Mouse (Mus musculus) heart, postnatal 36 days (tissue): ENCODE measurements around the gene Kmt2d. TPM values are rescaled to one million over a fixed set of nuclear protein-coding genes. Genes with fewer than 3 reads are reported as not detected.

ENCODE experiments used
- DNase-seq, 2 experiments: peaks; one replicate each; pipeline ENCODE4 v3.0.0; 2021 to 2022
- intact Hi-C: fragments of 180-260 bp; cut with DNase I; formaldehyde crosslinking; loops from one replicate; pipeline ENCODE4 v1.15.1; 2025
- total RNA-seq, 2 experiments: library from RNA; stranded (reverse); gene quantifications; 2 replicates each; pipeline ENCODE4 v1.2.3; 2021

Kmt2d gene
- total RNA-seq, 2 experiments from 2014 or later = 56.9 to 60.3 TPM

- intact Hi-C loops = no loop called here
- DNase-seq = no peak
Observed at GRCm38 (mm10) chr15:98806071-98806808, 64.8 kb downstream of the Kmt2d start.

GRCm38 (mm10) chr15:98805324-98806040 lies 65.5 kb downstream of the Kmt2d start:
- intact Hi-C loops = no loop called here
- DNase-seq = peak; percentile 70 to 75

GRCm38 (mm10) chr15:98804054-98804453 lies 67.0 kb downstream of the Kmt2d start:
- intact Hi-C loops = no loop called here
- DNase-seq = peak; percentile 82 to 89

DNA sequence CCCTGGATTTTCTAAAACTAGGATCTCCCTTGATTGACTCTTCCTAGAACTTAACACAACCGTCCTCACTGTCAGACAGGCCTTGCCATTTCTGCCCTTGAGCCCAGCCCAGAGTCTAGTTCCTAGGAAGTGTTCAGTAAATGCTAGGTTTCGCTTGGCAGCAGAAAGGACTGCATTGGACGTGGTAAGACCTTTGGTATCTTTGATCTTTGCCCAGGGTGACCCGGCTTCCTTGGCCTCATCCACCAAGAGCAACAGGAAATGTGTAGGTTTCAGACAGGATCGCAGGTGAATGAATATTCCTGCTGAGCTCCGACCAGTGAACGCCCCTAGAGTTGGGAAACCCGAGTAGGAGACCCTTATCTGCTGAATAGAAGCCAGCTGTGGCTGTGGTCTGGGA lies 68.1 kb downstream of the Kmt2d start:
- intact Hi-C loops = no loop called here
- no peak for DNase-seq

- peak; percentile 78 to 89 for DNase-seq
- intact Hi-C loops = loop anchor here (2.0 kb wide), 1 partner anchor 135 kb away; no protein-coding TSS in a partner anchor
Observed at GRCm38 (mm10) chr15:98799396-98799795, 71.6 kb downstream of the Kmt2d start.

DNA sequence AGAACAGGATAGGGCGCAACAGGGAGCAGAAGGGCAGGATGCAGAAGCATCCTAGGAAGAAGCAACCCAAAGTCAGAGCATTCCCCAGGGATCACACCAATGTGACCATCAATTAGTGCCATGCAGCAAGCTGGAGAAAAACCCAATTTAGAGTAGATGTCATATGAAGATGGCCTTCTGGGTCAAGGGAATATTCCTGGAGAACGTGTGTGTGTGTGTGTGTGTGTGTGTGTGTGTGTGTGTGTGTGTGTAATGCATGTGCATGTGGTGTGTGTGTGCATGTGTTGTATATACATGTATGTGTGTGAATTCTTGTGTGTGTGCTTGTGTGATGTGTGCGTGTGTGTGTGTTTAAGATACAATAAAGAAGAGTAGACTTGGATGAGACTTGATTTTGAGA lies 72.1 kb downstream of the Kmt2d start:
- intact Hi-C loops = loop anchor here (2.0 kb wide), 1 partner anchor 134 kb away; no protein-coding TSS in a partner anchor
- no peak for DNase-seq

DNA sequence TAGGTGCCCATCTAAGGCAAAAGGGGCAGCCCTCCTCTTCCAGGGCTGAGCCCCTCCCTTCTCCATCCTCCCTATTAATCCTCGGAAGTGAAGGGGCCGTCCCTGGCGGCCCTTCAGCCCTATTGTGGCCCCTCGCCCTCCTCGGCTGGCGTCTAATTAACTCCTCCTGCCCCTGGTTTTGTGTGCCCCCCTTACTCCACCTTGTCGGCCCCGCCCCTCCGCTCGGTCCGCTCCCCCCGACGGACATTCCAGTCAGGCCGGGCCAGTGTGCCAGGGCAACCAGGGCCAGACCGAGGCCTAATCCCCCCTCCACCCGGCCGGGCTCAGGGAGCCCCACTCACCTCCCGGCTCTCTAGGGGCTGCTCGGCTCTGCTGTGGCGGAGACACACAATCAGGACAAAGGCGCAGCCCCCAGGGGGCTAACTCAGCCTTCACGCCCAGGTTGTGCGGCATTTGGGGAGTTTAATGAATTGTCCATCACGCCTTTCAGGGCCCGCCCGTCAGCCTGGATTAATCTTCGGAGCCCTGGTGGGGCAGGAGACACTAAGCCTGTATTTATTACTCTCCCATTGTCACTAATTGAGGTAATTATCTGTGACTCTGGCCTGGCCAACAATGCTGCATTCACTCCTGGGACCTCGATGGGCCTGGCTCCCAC lies 73.0 kb downstream of the Kmt2d start:
- intact Hi-C loops = loop anchor here (2.0 kb wide), 1 partner anchor 133 kb away; no protein-coding TSS in a partner anchor
- DNase-seq = no peak

DNA sequence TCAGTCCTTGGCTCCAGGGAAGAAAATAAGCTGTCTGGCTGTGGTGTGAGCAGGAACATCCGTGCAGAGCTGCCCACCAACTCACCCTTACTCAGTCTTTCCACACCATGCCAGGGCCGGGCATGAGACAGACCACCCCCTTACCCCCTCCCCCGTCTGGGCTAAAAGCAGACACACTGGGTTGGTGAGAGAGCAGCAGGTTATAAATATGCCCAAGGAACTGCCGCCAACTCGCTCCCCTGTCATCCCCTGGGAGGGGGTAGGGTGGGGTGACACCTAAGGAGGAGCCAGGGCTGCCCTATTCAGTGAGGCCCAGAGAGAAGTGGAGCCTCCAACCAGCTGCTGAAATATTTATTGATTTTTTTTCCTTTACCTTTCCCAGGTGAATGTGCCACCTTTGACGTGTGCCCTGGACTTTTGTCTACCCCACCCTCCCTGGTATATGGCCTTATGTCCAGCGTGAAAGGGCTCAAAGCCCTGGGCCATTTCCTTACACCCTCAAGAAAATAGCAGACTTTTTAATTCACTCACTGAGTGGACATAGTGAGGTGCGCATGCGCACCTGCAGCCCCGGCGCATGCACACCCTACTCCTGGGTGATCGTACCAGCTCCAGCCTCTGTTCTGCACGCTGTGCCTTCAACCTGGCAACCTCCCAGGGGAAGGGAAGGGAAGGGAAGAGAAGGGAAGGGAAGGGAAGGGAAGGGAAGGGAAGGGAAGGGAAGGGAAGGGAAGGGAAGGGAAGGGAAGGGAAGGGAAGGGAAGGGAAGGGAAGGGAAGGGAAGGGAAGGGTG lies 74.0 kb downstream of the Kmt2d start:
- intact Hi-C loops = no loop called here
- DNase-seq = no peak

DNA sequence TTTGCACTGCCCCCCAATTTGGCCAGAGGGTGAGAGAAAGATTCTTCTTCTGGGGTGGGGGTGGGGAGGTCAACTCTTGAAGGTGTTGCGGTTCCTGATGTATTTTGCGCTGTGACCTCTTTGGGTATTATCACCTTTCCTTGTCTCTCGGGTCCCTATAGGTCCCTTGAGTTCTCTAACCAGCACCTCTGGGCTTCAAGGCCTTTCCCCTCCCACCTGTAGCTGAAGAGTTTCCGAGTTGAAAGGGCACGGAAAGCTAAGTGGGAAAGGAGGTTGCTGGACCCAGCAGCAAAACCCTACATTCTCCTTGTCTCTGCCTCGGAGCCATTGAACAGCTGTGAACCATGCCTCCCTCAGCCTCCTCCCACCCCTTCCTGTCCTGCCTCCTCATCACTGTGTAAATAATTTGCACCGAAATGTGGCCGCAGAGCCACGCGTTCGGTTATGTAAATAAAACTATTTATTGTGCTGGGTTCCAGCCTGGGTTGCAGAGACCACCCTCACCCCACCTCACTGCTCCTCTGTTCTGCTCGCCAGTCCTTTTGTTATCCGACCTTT lies 77.8 kb downstream of the Kmt2d start:
- intact Hi-C loops = loop anchor here (5.0 kb wide), 1 partner anchor 81 kb away; no protein-coding TSS in a partner anchor
- no peak for DNase-seq

DNA sequence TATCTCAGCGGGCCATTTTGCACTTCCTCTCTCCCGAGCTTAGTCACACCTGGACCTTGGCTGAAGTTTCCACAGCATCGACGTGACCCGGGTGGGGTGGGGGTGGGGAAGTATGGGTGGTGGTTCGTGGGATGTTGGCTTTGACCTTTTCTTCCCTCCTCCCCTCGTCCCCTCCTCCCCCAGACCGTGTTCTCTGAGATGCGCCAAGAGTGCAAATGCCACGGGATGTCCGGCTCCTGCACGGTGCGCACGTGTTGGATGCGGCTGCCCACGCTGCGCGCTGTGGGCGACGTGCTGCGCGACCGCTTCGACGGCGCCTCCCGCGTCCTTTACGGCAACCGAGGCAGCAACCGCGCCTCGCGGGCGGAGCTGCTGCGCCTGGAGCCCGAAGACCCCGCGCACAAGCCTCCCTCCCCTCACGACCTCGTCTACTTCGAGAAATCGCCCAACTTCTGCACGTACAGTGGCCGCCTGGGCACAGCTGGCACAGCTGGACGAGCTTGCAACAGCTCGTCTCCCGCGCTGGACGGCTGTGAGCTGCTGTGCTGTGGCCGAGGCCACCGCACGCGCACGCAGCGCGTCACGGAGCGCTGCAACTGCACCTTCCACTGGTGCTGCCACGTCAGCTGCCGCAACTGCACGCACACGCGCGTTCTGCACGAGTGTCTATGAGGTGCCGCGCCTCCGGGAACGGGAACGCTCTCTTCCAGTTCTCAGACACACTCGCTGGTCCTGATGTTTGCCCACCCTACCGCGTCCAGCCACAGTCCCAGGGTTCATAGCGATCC lies 78.6 kb downstream of the Kmt2d start:
- no peak for DNase-seq
- intact Hi-C loops = loop anchor here (5.0 kb wide), 1 partner anchor 80 kb away; no protein-coding TSS in a partner anchor

DNA sequence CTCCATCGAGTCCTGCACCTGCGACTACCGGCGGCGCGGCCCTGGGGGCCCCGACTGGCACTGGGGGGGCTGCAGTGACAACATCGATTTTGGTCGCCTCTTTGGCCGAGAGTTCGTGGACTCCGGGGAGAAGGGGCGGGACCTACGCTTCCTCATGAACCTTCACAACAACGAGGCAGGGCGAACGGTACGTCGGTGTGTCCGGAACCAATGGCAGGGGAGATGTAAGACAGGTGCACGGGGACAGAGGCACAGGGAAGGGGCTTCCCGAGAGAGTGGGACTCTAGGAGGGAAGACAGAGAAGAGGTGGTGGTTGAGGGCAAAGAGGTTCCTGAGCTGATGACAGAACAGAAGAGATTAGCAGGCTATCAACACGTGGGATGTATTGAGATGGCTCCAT lies 79.2 kb downstream of the Kmt2d start:
- intact Hi-C loops = loop anchor here (5.0 kb wide), 1 partner anchor 79 kb away; no protein-coding TSS in a partner anchor
- DNase-seq = no peak

GRCm38 (mm10) chr15:98791221-98791620 lies 79.8 kb downstream of the Kmt2d start:
- intact Hi-C loops = loop anchor here (5.0 kb wide), 1 partner anchor 79 kb away; no protein-coding TSS in a partner anchor
- no peak for DNase-seq

DNA sequence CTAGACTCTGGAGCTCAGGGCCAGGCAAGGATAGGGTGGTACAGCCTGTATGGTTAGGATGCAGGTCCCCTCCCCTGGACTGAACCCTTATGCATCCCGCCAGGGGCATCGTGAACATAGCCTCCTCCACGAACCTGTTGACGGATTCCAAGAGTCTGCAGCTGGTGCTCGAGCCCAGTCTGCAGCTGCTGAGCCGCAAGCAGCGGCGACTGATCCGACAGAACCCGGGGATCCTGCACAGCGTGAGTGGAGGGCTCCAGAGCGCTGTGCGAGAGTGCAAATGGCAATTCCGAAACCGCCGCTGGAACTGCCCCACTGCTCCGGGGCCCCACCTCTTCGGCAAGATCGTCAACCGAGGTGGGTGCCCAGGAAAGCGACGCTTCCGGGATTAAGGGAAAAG lies 80.2 kb downstream of the Kmt2d start:
- DNase-seq = peak in 1 of 2 experiments; percentile 9
- intact Hi-C loops = loop anchor here (5.0 kb wide), 1 partner anchor 78 kb away; no protein-coding TSS in a partner anchor

- peak; percentile 67 to 70 for DNase-seq
- intact Hi-C loops = loop anchor here (5.0 kb wide), 1 partner anchor 78 kb away; no protein-coding TSS in a partner anchor
Observed at GRCm38 (mm10) chr15:98789661-98790535, 81.1 kb downstream of the Kmt2d start, which contains the start of gene Wnt1. Wnt1 (plus strand) TSS chr15:98789857.

DNA sequence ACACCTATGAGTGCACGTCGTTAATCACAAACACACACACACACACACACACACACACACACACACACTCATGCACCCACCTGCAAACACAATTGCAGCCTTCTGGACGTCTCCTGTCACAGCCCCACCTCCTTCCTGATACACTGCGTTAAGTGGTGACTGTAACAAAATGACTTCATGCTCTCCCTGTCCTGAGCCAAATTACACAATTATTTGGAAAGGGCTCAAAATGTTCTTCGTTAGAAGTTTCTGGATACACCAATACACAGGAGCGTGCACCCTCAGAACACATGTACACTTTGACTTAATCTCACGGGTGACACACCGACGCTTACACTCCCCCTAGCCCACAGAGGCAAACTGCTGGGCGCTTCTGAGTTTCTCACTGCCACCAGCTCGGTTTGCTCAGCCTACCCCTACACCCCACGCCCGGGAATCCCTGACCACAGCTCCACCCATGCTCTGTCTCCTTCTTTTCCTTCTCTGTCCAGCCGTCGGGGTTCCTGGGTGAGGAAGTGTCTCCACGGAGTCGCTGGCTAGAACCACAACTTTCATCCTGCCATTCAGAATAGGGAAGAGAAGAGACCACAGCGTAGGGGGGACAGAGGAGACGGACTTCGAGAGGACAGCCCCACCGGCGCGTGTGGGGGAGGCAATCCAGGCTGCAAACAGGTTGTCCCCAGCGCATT lies 81.9 kb downstream of the Kmt2d start:
- intact Hi-C loops = no loop called here
- peak in 1 of 2 experiments; percentile 7 for DNase-seq

GRCm38 (mm10) chr15:98787930-98788329 lies 83.1 kb downstream of the Kmt2d start:
- DNase-seq = no peak
- intact Hi-C loops = no loop called here

DNA sequence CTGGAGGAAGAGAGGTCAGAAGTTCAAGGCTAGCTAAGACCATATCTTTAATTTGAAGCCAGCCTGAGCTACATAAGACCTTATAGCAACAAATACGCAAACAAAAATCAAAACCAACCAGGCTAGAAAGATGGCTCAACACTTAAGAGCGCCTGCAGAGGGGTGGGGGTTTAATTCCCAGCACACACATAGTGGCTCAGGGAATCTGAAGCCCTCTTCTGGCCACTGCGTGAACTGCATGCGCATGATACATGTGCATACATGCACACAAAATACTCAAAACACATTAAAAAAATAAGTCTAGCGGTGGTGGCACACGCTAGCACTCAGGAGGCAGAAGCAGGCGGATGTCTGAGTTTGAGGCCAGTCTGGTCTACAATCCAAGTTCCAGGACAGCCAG lies 85.3 kb downstream of the Kmt2d start:
- no peak for DNase-seq
- intact Hi-C loops = no loop called here
